Mouse (Mus musculus) spleen, postnatal 4 days (tissue): Measurements from ENCODE around the gene Serpinb1a.

ENCODE experiments used
- DNase-seq, 2 experiments: peaks; one replicate each; pipeline ENCODE4 v3.0.0; 2022; ENCODE audit warnings: low spot score in 2 of 2

The Serpinb1a gene

DNA sequence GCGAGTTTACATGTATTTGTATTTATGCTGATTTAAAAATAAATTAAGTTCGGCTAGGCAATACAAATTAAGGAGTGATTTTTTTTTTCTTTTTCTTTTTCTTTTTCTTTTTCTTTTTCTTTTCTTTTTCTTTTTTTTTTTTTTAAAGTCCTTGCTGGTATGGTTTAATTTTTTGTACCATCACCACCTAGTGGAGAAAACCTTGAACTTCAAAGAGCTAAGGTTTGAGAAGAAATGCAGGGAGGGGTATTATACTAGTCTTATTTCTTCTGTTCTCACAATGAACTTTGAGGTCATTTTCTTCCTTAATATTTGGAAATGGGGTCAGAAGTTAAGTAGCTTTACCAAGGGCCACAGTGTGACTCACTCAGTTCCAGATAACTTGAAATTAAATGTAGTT is 51.9 kb downstream of the Serpinb1a start:
- DNase-seq = no peak

DNA sequence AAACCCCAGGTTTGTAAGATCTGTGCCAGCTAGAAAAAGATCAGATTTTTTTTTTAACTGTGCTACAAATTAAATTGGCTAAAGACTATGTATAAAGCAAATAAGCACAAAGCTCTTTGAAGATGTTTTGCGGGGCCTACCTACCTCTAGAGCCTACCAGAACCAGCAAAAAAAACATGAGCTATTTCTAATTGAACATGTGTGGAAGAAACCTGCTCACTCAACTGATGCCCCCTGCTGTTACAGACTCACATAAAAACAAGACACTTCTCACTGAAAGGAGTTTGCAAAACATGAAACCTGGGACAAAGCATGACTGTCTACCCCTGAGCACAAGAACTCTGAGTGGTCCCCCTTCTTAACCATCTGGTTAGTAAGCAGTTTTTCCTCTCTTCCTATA is 53.9 kb downstream of the Serpinb1a start:
- DNase-seq = no peak

DNA sequence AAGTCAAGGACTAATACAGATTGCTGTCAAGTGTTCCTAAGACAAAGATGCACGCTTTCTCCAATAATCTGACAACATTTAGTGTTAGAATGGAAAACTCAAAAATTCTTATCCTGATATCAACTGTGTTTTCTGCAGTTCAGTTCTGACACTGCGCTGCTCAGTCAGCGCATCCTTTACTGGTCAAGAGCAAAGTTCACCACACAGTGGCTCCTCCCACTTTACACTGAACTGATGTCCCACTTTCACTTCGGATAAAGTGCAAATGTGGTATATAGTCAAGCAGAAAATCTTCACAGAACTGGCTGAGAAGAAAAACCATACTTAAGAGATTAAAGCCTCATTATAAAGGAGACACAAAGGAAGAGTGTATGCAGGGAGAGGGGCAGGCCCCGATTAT is 55.8 kb downstream of the Serpinb1a start:
- no peak for DNase-seq

DNA sequence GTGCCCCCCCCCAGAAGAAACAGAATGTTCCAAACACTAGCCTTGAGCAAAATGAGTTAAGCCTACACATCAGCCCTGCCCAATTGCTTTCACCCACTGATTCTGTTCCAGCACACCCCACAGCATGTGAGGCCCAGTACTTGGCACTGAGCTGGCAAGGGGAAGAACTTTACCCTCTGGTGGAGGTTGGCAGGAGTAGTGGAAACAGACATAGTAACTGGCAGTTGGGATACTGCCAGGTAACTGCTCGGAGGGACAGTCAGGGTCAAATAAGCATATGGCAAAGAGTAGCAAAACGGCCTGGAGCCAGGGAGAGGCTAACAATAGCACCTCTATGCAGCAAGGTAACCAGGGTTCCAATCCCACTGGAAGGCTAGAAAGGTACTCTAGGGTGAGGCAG is 56.4 kb downstream of the Serpinb1a start:
- no peak for DNase-seq
